Mouse (Mus musculus) layer of hippocampus, postnatal 25 days (tissue): ENCODE measurements around the gene Tmem235. TPM values are rescaled to one million over a fixed set of nuclear protein-coding genes. Genes with fewer than 3 reads are reported as not detected.
"Not testable (repeated sequence)": the region's sequence is repeated elsewhere in the genome, so short reads cannot be mapped to it uniquely, and the experiment has no call there.

Source experiments
- DNase-seq, 2 experiments: peaks; one replicate each; pipeline ENCODE4 v3.0.0; 2022; ENCODE audit warnings: mixed read lengths in 2 of 2, low spot score in 1 of 2; ENCODE audit errors: extremely low spot score in 1 of 2
- total RNA-seq, 2 experiments: library from RNA; stranded (reverse); gene quantifications; 2 replicates each; pipeline ENCODE4 v1.2.3; 2021

The Tmem235 gene
- total RNA-seq, 2 experiments from 2014 or later = not detected

- peak; percentile 43 to 70 for DNase-seq
These were observed 28.2 kb upstream of the Tmem235 start for GRCm38 (mm10) chr11:117832086-117832969.

DNA sequence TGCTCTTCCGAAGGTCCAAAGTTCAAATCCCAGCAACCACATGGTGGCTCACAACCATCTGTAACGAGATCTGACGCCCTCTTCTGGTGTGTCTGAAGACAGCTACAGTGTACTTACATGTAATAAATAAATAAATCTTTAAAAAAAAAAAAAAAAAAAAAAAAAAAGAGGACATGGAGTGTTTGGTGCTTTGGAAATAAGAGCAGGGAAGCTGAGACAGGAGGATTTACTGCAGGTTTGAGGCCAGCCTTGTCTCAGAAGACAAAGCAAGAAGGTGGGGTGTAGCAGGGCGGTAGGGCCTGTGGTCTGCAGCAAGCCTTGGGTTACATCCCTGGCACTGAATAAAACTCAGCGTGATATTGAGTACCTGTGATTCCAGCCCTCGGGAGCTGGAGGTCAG lies 27.0 kb upstream of the Tmem235 start:
- DNase-seq = not testable (repeated sequence)

DNA sequence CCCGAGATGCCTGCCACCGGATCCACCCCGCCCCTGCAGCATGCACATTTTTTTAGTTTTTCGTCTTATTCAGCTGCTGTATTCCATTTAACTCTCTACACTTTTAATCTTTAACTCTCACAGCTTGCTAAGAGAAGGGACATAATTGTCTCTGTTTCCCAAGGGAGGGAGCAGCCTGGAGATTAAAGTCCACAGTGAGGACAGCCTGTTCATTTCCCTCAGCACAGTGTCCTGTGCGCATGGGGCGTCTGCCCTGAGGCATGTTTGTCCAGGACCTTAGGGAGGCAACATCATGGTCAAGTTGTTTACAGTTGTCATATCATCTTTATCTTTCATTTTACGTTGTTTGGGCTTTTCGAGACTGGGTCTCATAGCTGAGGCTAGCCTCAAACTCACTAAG lies 26.5 kb upstream of the Tmem235 start:
- no peak for DNase-seq

DNA sequence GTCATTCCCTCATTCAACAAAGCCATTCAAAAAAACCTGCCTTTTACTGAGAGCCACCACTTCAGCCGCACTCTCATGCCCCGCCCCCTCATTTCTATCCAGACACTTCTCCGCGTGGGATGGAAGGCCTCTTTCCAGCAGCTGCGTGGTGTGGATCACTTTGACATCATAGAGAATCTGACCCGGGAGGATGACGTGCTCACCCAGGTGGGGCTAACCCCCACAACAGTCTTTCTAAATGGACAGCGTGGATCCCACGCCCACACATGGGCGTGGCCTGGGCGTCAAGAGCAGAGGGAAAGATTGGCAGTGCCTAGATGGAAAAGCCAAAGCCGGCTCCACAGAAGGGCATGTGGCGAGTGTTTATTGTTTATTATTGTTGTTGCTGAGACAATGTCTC lies 24.2 kb upstream of the Tmem235 start:
- DNase-seq = no peak

GRCm38 (mm10) chr11:117838572-117838971 lies 22.0 kb upstream of the Tmem235 start:
- DNase-seq = no peak

- no peak for DNase-seq
These were observed 21.5 kb upstream of the Tmem235 start for GRCm38 (mm10) chr11:117839021-117839420.

- no peak for DNase-seq
These were observed 19.6 kb upstream of the Tmem235 start for GRCm38 (mm10) chr11:117840910-117841309.

GRCm38 (mm10) chr11:117843434-117843833 lies 17.1 kb upstream of the Tmem235 start:
- no peak for DNase-seq

- DNase-seq = no peak
These were observed 15.6 kb upstream of the Tmem235 start for GRCm38 (mm10) chr11:117844997-117845396.

GRCm38 (mm10) chr11:117845651-117846050 lies 14.9 kb upstream of the Tmem235 start:
- no peak for DNase-seq

DNA sequence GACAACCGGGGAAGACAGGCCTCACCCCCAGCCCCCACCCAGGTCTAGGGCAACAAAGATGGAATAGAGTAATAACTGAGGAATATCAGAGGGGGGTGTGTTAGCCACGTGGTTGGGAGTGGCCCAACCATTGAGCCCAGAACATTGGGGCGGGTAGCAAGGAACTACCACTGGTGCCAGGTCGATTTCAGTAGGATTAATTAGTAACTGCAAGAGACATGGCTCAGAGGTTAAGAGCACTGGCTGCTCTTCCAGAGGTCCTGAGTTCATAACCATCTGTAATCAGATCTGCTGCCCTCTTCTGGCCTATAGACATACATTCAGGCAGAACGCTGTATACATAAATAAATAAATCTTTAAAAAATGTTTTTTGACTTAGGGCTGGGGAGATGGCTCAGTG lies 13.9 kb upstream of the Tmem235 start:
- no peak for DNase-seq

- DNase-seq = no peak
These were observed 12.8 kb upstream of the Tmem235 start for GRCm38 (mm10) chr11:117847593-117848215.

GRCm38 (mm10) chr11:117848271-117848984 lies 12.1 kb upstream of the Tmem235 start:
- DNase-seq = no peak

- peak; percentile 90 to 94 for DNase-seq
These were observed 11.4 kb upstream of the Tmem235 start, which contains the start of gene Birc5 for GRCm38 (mm10) chr11:117848985-117849671. Gene Birc5, plus strand, starts transcription at chr11:117849251.

- DNase-seq = no peak
These were observed 7.7 kb upstream of the Tmem235 start for GRCm38 (mm10) chr11:117852875-117853274.

DNA sequence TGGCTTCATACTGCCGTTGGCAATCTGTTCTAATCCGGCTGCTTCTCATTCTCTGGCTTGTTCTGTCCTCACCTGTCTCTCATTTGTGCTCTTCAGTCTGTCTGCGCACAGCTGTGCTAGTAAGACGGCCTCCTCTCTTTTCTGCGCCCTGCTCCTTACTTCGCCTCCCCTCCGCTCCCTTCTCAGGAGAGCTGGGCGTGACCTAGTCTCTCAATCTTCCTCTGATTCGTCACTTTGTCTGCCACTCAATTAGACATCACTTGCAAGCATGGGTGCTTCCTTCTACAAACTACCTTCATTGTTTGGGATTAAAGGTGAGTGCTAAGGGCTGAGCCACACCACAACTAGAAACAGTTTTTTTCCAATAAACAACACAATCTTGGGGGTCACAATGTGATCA lies 6.3 kb upstream of the Tmem235 start:
- DNase-seq = no peak

DNA sequence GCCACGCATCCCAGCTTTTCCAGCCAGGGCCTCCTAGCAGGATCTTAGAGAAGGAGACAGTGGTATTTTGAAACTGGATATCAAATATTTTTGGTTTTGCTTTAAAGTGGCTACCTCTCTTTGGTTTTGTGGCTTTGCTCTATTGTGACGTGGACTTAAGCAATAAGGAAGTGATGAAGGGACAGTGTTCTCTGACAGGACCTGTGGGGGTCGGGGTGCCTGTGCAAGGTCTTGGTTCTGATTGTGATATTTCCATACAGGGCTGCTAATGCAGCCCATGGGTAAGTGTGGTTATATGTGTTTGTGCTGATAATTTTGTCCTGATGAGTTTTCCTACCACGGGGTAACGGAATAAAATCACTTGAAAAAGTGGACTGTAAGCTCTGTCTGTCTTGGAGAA lies 5.2 kb upstream of the Tmem235 start:
- no peak for DNase-seq

GRCm38 (mm10) chr11:117855975-117856374 lies 4.6 kb upstream of the Tmem235 start:
- DNase-seq = no peak

DNA sequence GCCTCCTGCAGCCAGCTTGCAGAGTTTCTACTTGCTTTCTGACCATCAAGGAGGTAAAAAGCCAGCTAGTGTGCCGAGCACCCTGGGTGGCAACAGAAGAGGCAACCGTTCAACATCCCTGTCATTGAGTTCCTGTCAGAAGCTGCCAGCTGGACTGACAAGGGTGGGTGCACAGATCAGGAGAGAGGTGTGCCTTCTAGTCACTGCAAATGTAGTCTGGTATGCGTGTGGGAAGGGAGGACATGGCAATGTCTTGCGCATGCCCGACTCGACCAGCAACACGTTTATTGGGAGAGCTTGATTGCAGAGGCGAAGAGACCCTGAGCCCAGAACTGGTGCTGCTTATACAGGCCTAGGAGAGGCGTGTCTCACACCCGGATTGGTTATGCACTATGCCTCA lies 3.1 kb upstream of the Tmem235 start:
- no peak for DNase-seq

- DNase-seq = no peak
These were observed 2.2 kb upstream of the Tmem235 start for GRCm38 (mm10) chr11:117858392-117858791.
